Mouse (Mus musculus) adipocyte (in vitro differentiated cells): ENCODE measurements around the gene Cep83.

Experiments
- DNase-seq: peaks from one replicate; pipeline ENCODE4 v3.0.0-alpha.2; 2016; ENCODE audit warnings: low spot score

The Cep83 gene

DNA sequence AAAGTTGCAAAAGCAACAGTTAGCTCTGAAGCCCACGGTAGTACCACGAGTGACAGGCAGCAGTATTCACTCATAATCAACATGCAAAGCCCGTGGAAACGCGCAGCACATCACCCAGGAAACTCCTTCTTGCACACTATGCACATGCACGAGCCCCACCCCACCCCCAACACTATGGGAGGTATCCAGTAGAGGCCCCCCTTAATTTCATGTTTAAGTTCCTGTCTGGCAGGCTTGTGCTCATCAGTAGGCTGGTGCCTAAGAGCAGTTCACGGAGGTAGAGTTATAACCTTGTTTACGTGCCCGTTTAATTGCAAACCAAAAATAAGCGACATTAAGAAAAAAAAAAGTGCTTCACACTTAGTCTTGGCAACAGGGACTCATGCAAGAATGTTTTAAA, 138.9 kb downstream of the Cep83 start:
- no peak for DNase-seq

DNA sequence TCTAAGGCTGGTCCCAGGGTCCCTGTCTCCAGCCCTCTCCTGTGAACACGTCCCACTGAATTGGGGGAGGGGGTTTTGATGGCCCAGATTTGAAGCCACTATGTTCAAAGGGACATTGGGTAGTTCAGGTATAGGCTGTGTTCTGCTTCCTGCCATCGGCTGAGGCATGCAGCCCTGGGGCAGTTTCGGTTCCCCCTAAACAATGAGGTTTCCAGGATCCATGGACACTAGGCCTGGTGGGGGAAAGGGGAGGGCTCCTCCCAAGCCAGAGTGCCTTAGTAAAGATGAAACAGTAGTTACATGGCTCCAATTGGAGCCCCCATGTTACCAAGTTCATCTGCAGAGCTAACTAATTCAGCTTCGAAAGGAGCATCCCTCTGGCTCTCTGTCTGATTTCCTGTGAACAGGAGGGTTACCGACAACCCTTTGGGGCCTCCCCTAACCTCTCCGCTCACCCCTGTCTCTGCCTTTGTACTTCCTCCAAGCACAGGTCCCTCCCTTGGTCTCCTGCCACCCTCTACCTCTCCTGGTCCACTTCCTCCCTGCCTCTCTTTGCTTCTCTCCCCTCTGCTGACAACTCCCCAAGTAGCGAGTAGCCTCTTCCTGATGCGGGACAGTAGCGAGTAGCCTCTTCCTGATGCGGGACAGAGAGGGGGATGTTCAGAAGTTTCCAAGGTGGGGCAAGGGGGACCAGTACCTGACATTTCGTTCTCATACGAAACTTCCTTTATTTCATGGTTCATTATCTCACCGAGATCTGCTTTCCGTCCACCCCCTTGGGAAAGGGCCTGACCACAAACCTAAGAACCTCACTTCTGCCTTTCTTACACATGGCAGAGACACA, 139.7 kb downstream of the Cep83 start:
- DNase-seq, result no peak

DNA sequence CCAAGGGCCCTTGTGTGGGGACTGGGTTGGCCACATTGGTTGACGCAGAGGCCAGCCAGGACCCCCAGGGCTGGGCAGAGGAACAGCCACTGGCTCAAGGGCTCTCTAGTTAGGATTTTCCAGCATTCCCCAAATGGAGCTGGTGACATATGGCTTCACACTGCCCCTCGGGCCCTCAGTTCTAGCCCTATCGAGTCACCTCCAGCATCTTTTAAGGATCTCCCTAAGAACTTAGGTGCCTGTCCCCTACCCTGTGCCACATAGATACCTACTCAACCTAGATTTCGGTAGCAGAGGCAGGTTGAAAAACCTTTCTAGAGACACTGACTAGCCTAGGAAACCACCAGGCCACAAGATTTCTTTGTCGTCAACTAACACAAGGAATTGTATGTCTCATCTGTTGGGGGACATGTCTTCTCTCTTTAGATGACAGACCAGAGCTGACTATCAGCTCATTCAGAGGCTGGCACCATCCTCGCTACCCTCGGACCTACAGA, 140.3 kb downstream of the Cep83 start:
- no peak for DNase-seq

DNA sequence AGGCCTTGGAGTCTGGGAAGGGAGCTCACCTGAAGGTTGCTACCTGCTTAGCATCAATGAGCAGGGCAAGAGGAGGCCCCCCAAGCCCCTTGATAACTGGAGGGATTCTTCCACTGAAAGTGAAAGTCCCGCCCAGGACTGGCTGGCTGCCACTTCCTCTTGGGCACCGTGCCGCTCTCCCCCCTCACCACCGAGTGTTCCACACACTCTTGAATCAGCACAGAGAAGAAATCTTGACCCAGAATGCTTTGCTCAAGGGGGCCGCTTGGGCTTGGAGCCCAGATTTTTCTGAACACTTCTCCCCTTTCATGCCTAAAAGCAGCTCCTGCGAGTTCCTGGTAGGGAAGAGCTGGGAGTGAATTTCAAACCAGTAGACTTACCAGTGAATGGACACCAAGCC, 141.0 kb downstream of the Cep83 start:
- no peak for DNase-seq

DNA sequence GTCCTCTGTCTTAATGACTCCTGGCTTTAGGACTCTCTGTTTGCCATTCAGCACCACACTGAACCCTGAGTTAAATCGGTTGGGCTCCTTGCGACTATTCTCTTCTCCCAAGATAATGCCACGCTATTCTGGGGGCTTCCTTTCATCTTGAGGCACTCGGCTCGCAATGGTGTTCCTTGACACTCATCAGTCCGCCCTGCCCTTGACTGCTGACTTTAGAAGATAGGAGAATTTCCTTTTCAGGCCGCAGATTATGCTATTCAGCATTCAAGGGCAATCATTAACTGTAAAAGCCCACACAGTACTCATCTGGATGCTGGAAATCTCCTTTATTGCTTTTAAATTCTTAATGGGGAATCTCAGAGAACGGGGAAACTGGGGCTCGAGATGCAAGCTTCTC, 147.4 kb downstream of the Cep83 start:
- DNase-seq, result no peak
